Mouse (Mus musculus) lung, adult 2 months (tissue): Measurements from ENCODE around the gene Wdr34. TPM values are rescaled to one million over a fixed set of nuclear protein-coding genes. Genes with fewer than 3 reads are reported as not detected.

Experiments used
- DNase-seq: peaks from one replicate; pipeline ENCODE4 v3.0.0; 2022
- H3K4me1 ChIP-seq: fragments of 200-500 bp; 2 replicates; pipeline ENCODE4 v1.6.1; 2011; ENCODE audit warnings: low read length; ENCODE audit not compliant: control insufficient read depth, insufficient read depth
- H3K4me3 ChIP-seq: fragments of 200-500 bp; replicated peaks from 2 replicates; pipeline ENCODE3; 2011; ENCODE audit warnings: low read depth, mild to moderate bottlenecking, control low read depth, low read length; ENCODE audit errors: extremely low read depth
- CTCF ChIP-seq: fragments of 200-500 bp; IDR thresholded peaks from 2 replicates; pipeline ENCODE4 v1.5.1; 2011; ENCODE audit warnings: mild to moderate bottlenecking, low read length, control low read depth; ENCODE audit not compliant: insufficient read depth
- POLR2A ChIP-seq: fragments of 200-500 bp; IDR thresholded peaks from 2 replicates; pipeline ENCODE4 v1.6.1; 2011; ENCODE audit warnings: low read depth, mild to moderate bottlenecking, control low read depth, low read length, borderline replicate concordance; ENCODE audit errors: extremely low read depth
- WGBS: fragments of 180-500 bp; shearing (Covaris S2); methylation state at CpG from one replicate; pipeline ENCODE4 v1.1.7; 2018; 5-methylcytosine and 5-hydroxymethylcytosine counted together
- polyA plus RNA-seq: library from polyadenylated mRNA; depleted of rRNA; stranded (reverse); fragments of >200 nt; gene quantifications from 2 replicates; pipeline ENCODE4 v1.2.3, GENCODE M21; 2012

Wdr34 gene
- polyA plus RNA-seq, 1 experiment: 31.3 TPM

GRCm38 (mm10) chr2:30080181-30080800 is 31.6 kb upstream of the Wdr34 start:
- no peak for DNase-seq
- Histone ChIP-seq H3K4me1 (no peaks in the 10 kb centered on the region), H3K4me3 (no peak overlapping the region)
- no peak for TF ChIP-seq CTCF
- no peak for TF ChIP-seq POLR2A
- WGBS: 78% methylated on average over 15 of the region's 15 CpGs

GRCm38 (mm10) chr2:30078760-30079159 is 30.1 kb upstream of the Wdr34 start:
- WGBS: 52% methylated on average over 4 of the region's 4 CpGs
- no peaks in the 10 kb centered on the region for H3K4me1 ChIP-seq
- H3K4me3 ChIP-seq: no peak overlapping the region
- DNase-seq: no peak
- no peak for TF ChIP-seq CTCF
- no peak for TF ChIP-seq POLR2A

- no peaks in the 10 kb centered on the region for H3K4me1 ChIP-seq
- peak; percentile 36 for DNase-seq
- 19% methylated on average over 10 of the region's 10 CpGs for WGBS
- H3K4me3 ChIP-seq: no peak overlapping the region
- TF ChIP-seq POLR2A: peak; percentile 38; the same call in 1 of the 2 replicates
- TF ChIP-seq CTCF: no peak
Measured at GRCm38 (mm10) chr2:30078349-30078712, 29.6 kb upstream of the Wdr34 start.

- peak within 1 kb of the TSS; percentile 63 for H3K4me3 ChIP-seq
- WGBS: under 1% methylated on average over 53 of the region's 53 CpGs
- DNase-seq: peak; percentile 84
Measured at GRCm38 (mm10) chr2:30077502-30078348, 29.0 kb upstream of the Wdr34 start, which contains the start of gene Pkn3. Gene Pkn3 (plus strand): TSS chr2:30077684.

GRCm38 (mm10) chr2:30076959-30077358 is 28.3 kb upstream of the Wdr34 start:
- 62% methylated on average over 6 of the region's 6 CpGs for WGBS
- TF ChIP-seq CTCF (no peak), POLR2A (no peak)
- Histone ChIP-seq H3K4me1 (no peaks in the 10 kb centered on the region), H3K4me3 (no peak overlapping the region)
- DNase-seq: no peak

More at GRCm38 (mm10) chr2:30077502-30078348, 29.0 kb upstream of the Wdr34 start, which contains the start of gene Pkn3:
- H3K4me1 ChIP-seq: no peaks in the 10 kb centered on the region
- TF ChIP-seq CTCF (peak; percentile 70), POLR2A (no peak; the same call in 1 of the 2 replicates)

GRCm38 (mm10) chr2:30076439-30076838 is 27.8 kb upstream of the Wdr34 start:
- no peaks in the 10 kb centered on the region for H3K4me1 ChIP-seq
- 91% methylated on average over 9 of the region's 9 CpGs for WGBS
- no peak overlapping the region for H3K4me3 ChIP-seq
- TF ChIP-seq CTCF: no peak
- TF ChIP-seq POLR2A: no peak
- no peak for DNase-seq

- no peak for DNase-seq
- TF ChIP-seq POLR2A (no peak), CTCF (no peak)
- no peaks in the 10 kb centered on the region for H3K4me1 ChIP-seq
- H3K4me3 ChIP-seq: no peak overlapping the region
- WGBS: 59% methylated on average over 3 of the region's 3 CpGs
Measured at GRCm38 (mm10) chr2:30075625-30076024, 26.9 kb upstream of the Wdr34 start.

GRCm38 (mm10) chr2:30073285-30073684 is 24.6 kb upstream of the Wdr34 start:
- Histone ChIP-seq H3K4me3 (no peak overlapping the region), H3K4me1 (no peaks in the 10 kb centered on the region)
- TF ChIP-seq CTCF: no peak
- 72% methylated on average over 3 of the region's 3 CpGs for WGBS
- no peak for DNase-seq

GRCm38 (mm10) chr2:30072875-30073274 is 24.2 kb upstream of the Wdr34 start:
- 83% methylated on average over 7 of the region's 7 CpGs for WGBS
- no peak for DNase-seq
- TF ChIP-seq POLR2A: no peak
- no peak for TF ChIP-seq CTCF
- no peak overlapping the region for H3K4me3 ChIP-seq
- no peaks in the 10 kb centered on the region for H3K4me1 ChIP-seq

- TF ChIP-seq POLR2A: no peak
- no peak for TF ChIP-seq CTCF
- WGBS: 26% methylated on average over 7 of the region's 7 CpGs
- no peak for DNase-seq
- no peak overlapping the region for H3K4me3 ChIP-seq
- H3K4me1 ChIP-seq: peaks cover 4% of the 10 kb centered on the region
Measured at GRCm38 (mm10) chr2:30067962-30068361, 19.3 kb upstream of the Wdr34 start.
